Mouse (Mus musculus) hindlimb bud, embryonic 11.5 days (tissue): Measurements from ENCODE around the gene Tmem30b.
"Not testable (repeated sequence)": the region's sequence is repeated elsewhere in the genome, so short reads cannot be mapped to it uniquely, and the experiment has no call there.

Source experiments
- DNase-seq: peaks from one replicate; pipeline ENCODE4 v3.0.0-alpha.2; 2012; ENCODE audit warnings: low read depth, low spot score; ENCODE audit errors: extremely low spot score

The Tmem30b gene

DNA sequence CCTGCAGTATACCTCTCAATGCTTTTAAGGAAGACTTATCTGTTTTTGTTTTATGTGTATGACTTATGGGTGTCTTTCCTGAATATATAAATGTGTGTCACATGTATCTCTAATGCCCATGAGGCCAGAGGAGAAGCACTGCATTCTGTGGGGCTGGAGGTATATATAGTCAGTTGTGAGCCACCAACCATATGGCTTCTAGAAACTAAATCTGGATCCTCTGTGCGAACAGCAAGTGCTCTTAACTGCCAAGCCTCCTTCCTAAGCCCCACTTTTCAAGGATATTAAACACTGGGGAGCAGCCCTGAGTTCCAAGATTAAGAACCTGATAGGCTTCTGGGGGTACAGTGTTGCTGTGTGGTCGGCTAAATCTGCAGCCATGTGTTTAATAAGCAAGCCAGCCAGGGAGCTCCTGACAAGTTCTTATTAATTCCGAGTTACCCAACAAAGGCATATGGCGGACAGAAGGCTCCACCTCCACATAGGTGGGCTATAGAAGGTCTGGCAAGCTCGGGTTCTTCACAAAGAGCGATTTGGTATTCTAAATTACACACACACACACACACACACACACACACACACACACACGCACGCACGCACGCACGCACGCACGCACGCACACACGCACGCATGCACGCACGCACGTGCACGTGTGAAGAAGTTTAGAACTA lies 12.5 kb upstream of the Tmem30b start:
- no peak for DNase-seq

- DNase-seq, result peak; percentile 85
These were observed 8.0 kb upstream of the Tmem30b start for GRCm38 (mm10) chr12:73554155-73554554.

- DNase-seq, result no peak
These were observed 2.1 kb upstream of the Tmem30b start for GRCm38 (mm10) chr12:73548259-73548658.

DNA sequence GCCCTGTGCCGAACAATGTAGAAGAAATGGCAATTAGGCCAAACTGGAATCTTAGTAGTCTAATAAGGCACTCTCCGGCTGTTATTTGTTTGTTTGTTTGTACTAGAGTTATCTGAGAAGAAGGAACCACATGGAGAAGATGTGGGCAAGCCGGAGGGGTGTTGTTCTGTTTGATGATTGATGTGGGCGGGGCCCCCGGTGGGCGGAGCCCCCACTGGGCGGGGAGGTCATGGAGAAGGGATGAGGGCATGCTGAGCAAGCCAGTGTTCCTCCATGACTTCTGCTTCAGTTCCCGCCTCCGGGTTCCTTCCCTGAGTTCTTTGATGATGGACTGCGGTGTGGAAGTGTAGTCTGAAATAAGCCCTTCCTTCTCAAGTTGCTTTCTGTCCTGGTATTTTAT lies 1.5 kb upstream of the Tmem30b start:
- DNase-seq, result no peak

DNA sequence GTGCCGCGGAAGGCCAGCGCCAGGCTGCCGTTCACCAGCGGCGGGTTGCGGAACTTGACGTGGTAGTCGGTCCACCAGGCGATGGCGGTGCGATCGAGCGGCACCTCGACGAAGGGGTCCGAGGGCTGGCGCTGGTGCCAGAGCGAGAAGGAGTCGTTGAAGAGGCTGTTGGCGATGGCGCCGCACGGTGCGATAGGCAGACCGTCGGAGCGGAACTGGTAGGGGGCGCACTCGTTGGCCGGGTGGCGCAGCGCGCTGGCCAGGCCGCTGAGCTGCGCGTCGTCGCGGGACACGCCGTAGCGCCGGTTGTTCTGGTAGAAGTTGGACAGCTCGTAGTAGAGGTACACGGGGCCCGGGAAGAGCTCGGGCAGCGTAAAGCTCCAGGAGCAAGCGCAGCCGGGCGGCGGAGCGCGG lies 513 bp downstream of the Tmem30b start:
- DNase-seq, result no peak

DNA sequence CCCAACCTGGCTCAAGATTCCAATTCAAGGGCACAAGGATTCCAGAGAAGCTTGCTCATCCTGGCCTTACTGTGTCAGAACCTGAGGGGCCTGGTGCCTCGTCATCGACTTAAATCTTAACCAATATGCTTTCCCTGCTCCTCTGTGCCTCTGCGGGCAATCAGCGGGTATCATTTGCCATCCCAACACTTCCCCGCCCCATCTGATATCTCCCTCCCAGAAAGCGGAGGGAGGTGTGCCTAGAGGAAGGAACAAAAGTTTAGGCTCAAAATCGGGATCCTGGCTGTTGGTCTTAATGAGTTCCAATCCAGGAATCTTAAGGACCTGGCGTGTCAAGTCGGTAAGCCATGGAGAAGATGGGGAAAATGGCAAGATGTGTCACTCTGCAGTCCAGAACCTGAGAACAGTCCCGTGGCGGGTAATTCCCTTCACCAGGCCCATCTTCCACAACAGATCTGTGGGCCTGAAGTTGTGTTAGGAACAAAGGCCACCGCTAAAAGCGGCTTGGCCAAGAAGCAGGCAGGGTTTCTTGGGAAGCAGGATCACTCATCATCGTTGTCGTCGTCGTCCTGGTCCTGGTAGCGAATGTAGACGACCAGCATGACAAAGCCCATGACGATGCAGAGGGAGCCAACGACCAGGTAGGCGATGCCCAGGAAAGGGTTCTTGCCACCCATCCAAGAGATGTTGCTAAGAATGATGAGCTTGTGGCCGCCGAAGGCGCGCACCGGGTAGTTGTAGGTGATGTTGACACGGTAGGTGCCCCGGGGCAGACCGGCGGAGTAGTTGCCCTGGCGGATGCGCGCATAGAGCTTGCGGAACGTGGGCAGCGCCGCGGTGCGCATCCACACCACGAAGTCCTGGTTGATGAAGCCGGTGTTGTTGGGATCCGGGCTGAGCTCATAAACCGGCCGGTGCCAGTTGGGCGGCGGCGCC lies 1.2 kb downstream of the Tmem30b start:
- DNase-seq, result no peak

DNA sequence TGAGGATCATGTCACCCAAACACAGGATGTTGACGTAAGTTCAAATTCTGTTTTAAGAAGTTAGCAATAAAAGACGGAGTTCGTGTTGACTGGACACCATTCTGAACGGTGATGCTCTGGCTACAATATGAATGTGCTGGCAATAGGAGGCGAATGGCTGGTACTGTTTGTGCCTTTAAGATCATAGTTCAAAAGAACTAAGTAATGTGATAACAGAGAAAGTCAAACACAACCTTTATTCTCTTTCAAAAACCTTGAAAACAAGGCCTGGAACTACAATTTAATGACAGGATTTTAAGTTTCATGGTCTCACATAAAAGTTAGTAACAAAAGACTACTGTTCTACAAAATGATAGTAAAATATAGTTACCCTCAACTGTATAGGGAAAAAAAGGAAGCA lies 3.0 kb downstream of the Tmem30b start:
- no peak for DNase-seq

- no peak for DNase-seq
These were observed 5.8 kb downstream of the Tmem30b start for GRCm38 (mm10) chr12:73540402-73540801.

DNA sequence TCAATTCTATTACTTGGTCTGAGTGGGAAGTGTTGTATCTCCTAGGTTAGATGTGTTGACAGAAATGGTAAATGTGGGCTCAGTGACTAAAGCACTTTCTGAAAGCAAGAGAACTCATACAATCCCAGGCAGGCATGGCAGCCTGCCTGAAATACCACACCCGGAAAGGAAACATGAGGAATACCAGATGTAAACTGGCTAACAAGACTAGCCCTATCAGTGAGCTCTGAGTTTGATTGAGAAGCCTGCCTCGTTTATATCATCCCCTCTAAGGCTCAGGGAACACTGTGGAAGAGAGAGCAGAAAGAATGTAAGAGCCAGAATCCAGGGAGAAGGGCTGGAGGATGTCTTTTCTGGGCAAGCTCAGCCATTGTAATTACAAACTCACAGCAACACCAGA lies 7.0 kb downstream of the Tmem30b start:
- DNase-seq, result no peak

GRCm38 (mm10) chr12:73538139-73538508 lies 8.1 kb downstream of the Tmem30b start:
- DNase-seq, result not testable (repeated sequence)

- DNase-seq, result no peak
These were observed 8.6 kb downstream of the Tmem30b start for GRCm38 (mm10) chr12:73537499-73538138.

- DNase-seq, result no peak
These were observed 11.6 kb downstream of the Tmem30b start for GRCm38 (mm10) chr12:73534591-73534990.

DNA sequence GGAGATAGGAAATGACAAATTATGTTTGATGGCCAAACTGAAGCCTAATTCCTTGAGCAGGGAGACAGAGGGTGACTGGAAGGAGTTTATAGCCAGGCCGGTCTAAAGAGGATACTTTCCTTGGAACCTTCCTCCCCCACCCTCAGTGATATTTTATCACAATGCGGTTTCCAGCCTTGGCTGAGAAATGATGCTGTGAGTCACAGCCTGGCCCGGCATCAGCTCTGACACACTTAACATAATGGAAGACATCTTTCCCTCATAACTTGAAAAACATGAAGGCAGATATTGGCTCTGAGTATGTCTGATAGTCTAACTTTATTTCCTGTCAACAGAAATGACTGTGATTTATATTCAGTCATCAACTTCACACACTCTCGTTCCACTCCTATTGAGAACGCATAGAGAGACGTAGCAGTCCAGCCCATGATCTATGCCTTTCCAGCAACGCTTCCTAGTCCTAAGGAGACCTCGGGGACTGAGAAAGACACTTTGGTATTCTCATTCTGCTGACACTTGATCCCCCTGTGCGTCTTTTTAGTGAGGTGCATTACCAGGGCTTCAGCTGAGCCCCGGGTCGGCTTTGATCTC lies 14.2 kb downstream of the Tmem30b start:
- no peak for DNase-seq

DNA sequence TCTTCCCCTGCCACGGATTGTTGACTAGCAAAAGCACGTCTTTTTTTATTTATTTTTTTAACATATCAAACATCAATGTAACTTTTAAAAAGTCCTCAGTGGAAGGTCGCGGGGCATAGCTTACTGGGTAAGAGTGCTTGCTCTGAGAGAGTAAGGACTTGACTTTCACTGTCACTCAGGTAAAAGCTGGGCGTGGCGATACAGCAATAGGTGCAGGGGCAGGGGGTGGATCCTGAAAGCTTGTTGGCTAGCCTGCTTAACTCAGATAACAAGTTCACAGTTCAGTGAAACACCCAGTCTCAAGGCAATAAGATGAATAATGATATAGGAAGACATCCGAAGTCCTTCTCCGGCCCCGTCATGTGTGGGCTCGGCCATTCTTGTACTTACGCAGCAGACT lies 16.6 kb downstream of the Tmem30b start:
- DNase-seq, result no peak

DNA sequence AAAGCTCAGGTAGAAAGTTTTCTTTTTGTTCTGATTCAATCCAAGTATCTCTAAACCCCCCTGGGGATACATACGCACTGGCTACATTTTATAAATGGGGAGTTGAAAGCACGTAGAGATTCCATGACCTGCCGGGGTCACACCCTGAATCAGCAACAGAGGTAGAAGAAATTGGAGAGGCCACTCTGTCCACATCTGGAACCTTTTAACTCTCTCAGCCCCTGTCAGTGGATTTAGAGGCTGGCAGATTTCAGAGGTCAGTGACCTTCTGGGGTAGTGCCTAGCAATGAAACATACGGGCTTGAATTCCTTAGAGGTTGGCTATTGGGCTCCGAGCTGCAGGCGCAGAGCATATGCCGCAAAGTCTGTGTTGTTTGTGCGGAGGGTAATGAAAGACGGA lies 17.1 kb downstream of the Tmem30b start:
- no peak for DNase-seq

- not testable (repeated sequence) for DNase-seq
These were observed 18.1 kb downstream of the Tmem30b start for GRCm38 (mm10) chr12:73528142-73528541.

GRCm38 (mm10) chr12:73525254-73525885 lies 20.8 kb downstream of the Tmem30b start:
- no peak for DNase-seq

GRCm38 (mm10) chr12:73523066-73523465 lies 23.1 kb downstream of the Tmem30b start:
- DNase-seq, result no peak

DNA sequence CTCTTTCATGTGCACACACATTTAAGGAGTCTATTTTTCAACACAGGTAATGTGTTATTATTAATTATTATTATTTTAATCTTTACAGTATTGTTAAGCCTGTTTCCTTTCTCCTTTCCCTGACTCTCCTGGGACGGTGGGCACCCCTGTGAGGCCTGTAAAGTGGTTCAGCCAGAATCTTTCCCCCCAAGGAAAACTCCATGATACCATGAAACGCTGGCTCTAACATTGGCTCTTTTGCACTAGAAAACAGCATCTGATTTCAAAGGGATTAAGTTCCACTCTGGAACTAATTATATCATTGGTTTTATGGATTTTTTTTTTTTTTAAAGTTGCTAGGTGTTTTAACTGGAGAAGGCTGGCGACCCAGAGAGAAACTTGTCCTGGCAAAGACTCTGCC lies 24.2 kb downstream of the Tmem30b start:
- no peak for DNase-seq

GRCm38 (mm10) chr12:73521238-73521841 lies 24.9 kb downstream of the Tmem30b start:
- peak; percentile 91 for DNase-seq

DNA sequence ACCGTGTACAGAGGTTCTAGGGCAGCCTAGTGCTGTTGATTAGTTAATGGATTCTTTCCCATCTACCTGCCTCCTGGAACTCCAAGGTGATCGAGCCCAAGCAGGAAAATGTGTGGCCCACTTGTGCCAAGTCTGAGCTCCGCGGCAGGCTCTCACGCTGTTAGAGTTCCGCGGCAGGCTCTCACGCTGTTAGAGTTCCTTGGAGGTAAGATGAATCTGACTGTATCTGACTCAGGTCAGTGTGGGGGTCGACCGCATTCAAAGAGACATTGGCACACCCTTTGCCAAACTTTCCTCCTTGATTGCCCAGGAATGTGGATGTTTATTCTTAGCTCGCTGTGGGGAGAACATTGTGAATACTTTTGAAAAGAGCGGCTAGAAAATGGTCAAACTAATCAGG lies 28.4 kb downstream of the Tmem30b start:
- DNase-seq, result no peak
